Mouse (Mus musculus): ENCODE measurements at regions not wholly inside any gene's neighbourhood (a gene's known extent, or its start where the extent isn't known, plus 50 kb on each side); places are given as distances from the start of the nearest gene placed in this dataset.

DNA sequence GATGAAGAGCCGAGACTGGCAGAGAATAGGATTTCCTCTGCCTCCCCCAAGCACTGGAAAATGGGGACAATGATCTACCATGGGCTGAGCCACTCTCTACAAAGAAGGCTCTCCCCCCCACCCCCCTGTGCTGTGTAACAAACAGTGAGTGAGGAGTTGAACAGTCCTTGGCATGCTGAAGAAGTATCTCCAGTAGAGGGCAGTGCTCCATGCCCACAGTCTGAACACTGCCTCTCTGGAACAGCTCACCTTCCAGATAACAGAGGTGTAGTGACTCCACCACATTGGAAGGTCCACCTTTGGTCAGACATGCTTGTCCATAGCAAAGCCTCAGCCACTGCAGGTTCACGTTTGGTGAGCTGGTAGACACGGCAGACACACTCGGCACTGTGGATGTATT is 85.2 kb upstream of the Bach2 start:
- DNase-seq (ENCODE audit: low read depth) = peak; percentile 81

DNA sequence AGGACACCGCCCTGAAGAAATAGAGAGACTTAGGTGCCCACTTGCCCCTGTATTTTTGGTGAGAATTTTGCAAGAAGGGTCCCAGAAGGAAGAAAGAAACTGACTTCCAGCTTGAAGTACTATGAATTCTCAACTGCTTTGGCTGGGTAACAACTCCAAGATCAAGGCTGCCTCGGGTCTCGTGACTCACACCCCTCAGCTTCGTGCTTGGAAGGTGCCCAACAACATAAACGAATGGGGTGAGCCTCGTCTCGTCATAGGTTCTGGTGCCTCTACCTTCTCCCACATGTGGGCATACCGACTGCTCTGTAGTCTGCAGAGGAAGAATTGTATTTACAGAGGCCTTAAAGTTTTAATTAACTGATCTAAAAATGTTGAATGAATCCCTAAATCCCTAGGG is 81.6 kb upstream of the Bach2 start:
- DNase-seq (ENCODE audit: low read depth) = no peak

DNA sequence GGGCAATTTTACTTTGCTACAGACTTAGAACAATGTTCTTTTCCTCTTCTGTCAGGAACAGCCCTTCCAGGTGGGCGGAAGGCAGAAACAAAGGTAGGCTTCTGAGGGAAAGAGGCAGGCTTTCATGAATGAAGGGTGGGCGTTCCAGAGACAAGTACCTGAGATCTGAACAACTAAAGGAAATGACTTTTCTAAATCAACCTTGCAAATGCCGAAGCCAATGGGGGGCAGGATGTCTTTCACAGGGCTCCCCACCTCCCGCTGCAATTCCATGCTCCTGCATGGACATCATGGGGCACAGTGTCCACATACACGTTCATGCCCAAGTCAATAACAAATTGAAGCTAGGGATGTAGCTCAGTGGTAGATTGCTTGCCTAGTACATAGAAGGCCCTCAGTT is 80.2 kb upstream of the Bach2 start:
- no peak for DNase-seq (ENCODE audit: low read depth)

DNA sequence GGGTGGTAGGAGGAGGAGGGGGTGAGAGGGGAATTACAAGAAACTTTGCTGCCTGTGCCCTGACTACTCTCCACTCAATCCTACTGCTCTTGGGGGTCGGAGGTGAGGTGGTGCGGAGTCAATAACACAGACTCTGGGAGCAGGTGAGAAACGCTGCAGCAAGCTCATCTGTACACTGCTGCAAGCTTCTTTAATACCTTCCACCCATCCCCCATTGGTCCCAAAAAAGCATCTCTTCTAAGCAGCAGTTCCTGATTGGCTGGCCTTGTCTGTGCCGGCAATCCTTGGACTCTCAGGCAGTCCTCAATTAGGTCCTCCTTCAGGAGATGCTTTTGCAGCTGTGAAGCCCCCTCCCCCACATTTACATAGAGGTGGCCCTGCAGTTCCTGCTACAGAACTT is 79.7 kb upstream of the Bach2 start:
- no peak for DNase-seq (ENCODE audit: low read depth)

DNA sequence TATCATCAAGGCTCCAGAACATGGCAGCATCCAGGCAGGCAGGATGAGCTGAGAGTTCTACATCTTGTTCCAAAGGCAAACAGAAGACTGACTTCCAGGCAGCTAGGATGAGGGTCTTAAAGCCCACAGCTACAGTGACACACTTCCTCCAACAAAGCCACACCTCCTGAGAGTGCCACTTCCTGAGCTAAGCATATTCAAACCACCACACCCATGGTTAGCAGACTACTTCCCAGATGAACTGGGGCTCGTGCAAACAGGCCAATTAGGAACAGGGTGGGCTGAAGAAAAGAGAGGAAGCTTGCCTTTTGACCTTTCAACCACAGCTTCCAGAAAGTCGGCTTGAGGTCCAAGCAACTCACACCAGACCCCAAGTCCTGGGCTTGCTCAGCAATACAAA is 77.8 kb upstream of the Bach2 start:
- DNase-seq (ENCODE audit: low read depth) = peak; percentile 66

DNA sequence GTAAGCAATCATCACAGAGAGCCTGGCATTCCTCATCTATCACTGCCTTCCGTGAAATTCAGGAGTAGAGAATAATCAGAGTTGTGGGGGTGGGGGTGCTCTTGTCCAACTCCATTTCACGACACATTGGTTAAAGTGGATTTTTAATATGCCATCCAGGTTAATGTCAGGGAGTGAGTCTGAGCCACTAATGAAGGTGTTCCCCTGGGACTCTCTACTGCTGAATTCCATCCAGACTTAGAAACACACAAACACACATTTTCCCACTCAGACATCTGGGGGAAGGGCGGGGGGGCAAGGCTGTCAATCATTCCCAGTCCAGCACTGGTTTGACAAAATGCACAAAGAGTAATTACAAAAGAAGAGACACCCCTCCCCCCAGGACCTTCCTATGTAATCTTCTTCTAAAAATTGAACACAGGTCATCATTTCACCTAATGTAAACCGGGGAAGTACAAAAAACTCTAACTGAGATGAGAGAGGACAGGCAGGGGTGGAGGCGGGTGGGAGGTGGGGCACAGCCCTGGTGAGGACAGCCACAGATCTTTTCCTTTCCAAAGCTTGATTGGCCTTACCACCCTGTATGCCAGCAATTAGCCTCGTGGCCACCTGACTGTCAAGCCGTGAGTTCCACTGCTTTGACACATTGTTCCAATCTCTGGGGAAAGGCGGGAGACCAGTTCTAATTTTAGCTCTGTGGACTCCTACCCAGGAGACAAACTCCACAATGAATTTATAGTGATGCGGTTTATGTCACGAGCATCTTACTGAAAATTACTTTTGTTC is 76.5 kb upstream of the Bach2 start:
- no peak for DNase-seq (ENCODE audit: low read depth)

DNA sequence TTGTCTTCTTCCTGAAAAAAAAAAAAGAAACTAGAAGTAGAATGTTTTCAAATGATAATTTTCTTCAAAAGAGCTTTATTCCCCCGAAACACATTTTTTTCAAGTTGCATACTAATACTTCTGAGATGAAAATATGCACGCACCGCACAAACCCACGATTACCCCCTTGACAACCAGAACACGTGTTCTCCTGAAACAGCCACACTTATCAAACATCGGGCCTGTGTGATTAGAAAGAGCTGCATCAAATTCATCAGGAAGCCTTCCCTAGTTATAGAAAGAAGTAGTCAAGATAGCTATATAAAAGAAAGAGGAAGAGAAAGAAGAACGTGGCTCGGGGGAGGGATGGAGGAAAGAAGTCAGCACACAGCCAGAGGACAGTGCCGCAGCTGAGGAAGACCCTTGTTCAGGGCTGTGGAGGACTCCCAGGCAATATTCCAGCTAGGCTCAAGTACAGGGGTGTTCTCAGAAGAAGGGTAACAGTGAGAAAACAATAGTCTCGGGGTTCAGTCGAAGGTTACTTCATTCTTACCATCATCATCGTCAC is 75.8 kb upstream of the Bach2 start:
- DNase-seq (ENCODE audit: low read depth) = no peak

DNA sequence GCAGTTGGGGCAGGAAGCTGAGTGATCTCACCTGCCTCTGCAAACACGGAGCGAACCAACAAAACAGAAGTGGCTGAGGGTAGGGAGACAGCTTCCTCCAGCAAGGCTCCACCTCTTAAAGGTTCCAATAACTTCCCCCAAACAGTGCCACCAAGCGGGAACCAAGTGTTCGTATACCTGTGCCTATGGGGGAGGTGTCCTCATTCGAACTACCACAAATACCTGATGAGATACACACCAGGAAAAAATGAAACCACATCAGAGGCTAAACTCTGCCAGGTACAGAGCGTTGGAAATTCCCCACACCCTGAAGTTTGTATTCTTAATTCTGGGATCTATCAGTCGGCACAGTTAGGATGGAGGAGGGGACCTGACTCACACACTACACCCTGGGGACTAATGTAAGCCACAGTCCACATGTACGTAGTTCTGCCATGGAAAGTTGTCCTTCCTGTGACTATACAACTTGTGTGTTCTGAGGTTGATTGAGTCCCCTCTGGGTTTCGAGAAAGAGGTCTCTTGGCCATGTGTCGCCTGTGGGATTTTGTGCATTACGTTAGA is 74.4 kb upstream of the Bach2 start:
- peak; percentile 87 for DNase-seq (ENCODE audit: low read depth)

DNA sequence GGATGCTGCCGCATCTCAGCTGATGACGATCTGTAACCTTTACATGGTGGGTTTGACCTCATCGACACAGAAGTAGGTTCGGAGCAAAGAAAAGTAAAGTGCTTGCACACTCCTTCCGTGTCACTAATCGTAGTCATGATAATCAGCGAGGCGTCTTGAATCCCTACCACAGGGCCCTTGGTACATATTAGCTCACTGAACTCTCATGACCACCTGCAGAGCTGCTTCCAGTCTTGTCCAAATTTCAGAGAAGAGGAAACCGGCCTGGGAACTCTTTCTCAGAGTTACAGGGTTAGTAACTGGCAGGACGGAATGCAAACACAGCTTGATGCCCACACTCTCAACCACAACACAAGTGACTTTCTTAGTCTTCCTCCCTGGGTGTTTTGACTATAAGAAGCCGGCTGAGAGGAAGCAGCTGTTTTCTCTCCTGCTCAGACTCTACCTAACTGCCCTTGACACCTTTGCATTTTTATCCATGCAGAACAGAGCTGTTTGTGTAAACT is 73.8 kb upstream of the Bach2 start:
- DNase-seq (ENCODE audit: low read depth) = peak; percentile 84

DNA sequence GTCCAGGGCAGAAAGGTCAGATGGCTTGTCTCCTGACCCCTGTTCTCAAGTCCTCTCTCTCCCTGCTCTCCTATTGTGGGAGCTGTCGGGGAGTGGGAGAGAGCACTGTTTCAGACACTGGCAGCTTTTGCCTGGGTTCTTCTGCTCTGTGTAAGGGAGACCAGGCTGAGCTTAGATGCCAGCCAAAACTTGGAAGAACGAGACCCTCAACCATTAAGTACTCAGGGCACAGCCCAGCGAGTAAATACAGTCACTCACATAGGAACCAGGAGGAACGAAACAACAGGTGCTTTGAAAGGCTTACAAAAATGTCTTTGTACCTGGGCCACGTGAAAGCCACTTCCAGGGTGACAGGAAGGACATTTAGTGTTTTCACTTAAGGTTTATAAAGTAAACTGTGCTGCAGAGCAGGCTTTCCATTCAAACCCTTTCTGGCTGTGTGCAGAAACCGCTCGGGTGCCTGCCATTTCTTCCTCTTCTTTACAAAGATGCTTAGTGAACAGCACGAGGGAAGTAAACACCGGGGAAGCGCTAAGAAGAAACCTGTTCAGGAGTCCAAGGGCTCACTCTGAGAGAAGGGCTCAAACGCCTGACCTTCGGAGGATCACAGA is 72.6 kb upstream of the Bach2 start:
- peak; percentile 52 for DNase-seq (ENCODE audit: low read depth)

DNA sequence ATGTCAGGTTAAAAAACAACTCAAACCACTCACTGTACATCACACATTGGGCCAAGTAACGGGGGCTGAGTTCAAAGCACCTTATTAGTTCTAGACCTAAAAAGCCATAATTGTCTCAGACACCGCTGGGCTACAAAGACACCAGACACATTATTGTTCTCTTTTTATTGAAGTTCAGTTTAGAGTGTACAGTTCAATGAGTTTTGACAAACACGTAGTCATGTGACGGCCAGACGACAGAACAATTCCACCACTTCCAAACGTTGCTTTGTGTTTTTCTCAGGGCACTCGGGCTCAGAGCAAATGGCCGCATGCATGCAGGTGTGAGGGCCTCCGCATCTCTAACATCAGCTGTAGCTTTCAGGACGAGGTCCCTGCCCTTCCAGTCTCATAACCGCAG is 71.5 kb upstream of the Bach2 start:
- DNase-seq (ENCODE audit: low read depth) = no peak

DNA sequence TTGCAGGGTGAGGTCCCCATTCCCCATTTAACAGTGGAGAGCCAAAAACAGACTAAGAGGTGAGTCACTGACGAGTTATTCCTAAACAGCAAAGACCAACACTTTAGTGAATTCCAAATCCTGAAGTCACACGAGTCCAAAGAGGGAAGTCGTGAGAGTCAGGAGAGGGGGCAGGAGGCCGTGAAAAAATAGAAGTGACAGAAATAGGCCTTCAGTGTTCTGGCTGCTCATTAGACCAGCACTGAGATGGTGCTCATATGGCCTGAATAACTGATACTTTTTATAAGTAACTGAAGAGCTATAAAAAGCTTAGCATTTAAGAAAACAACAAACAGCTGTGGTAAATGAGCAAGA is 68.5 kb upstream of the Bach2 start:
- DNase-seq (ENCODE audit: low read depth) = no peak

DNA sequence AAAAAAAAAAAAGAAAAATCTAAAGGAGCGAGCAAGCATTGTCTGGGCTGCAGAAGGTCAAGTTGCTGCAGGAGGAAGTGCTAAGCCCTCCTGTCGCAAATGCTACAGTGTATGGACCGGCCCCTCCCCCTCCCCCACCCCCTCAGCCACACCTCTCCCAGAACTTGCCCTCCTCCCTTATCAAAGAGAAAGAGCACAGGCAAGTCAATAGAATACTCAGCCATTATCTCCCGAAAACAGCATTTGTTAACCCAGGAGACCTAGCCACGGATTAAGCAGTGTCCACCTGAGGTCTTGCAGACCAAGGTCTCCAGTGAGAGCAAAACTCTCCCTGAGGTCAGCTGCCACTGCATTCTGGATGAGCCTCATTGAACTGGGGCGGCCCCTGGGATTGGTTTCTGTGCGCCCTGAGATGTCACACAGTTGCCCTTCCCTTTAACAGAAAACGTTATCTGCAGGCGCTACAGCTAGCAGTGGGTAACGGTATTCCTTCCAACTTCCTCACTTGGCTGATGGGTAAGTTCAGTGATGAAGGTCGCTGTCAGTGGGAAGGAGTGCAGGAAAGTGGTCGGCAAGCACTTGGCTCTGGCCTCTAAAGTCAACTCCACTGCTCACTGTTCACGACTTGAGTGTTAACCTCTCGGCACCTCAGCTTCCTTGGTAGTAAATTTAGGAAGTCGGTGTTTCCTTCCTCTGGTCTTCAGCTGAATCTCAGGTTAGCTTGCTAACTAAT is 68.0 kb upstream of the Bach2 start:
- DNase-seq (ENCODE audit: low read depth) = peak; percentile 18

DNA sequence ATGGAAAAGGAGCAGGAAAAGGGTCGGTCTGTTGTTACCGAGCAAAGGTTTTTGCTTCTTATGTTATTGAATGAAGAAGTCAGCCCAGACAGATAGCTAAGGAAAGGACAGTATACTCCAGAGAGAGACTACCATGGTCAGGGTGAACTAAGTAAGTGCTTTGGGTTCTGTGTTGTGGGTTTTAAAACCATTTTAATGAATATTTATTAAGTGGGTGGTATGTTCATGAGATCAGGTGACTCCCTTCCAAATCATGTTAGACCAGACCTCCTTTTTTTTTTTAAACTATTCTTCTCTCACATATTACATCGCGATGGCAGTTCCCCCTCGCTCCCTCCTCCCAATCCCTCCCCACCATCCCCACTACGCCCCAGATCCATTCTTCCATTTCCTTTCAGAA is 67.3 kb upstream of the Bach2 start:
- DNase-seq (ENCODE audit: low read depth) = no peak

DNA sequence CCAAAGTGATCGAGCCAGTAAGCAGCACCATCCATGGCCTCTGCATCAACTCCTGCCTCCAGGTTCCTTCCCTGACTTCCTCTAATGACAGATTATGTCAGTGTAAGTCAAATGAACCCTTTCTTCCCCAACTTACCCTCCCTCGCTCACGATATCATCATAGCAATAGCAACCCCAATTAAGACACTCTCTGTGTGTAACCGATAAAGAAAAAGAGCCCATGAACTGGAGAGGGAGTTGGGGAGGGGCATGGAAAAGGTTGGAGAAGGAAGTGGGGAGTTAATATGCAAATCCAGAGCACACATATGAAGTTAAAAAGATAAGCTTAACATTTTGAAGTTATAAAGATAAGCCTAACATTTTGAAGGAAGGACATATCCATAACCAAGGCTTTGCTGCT is 65.6 kb upstream of the Bach2 start:
- no peak for DNase-seq (ENCODE audit: low read depth)

DNA sequence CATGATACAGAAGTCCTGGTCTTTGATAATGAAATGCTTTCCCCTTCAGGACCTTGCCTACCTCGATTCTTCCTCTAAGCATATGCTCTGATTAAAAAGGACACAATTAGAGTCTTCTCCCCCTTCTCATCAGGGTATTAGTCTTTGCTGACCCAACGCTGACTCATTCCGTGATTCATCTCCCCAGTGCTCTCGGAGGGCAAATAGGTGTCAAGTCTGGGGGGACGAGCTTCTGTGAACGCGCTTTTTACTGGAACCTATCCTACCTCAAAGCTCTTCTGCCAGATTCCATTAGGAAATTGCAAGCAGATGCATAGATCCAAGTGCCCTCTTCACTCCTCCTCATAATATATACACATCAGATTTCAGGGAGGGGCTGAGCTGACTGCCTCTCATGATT is 63.8 kb upstream of the Bach2 start:
- DNase-seq (ENCODE audit: low read depth) = no peak

DNA sequence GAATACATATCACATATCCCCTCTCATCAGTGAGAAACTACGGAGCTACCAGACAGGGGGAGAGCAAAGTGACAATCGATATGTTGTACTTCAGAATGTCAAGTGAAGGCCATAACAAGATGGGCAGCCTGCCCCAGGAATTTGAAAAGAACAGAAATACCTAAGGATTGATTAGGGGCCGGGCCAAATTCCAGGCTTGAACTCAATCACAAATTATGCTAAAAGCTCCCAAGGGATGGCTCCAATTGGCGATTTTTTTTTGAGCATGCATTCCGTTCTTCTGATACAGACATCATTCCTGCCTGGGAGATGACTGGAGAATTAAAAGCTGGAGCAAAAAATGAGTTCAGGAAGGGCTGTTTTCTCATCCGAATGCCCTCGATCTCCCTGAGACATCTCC is 63.4 kb upstream of the Bach2 start:
- no peak for DNase-seq (ENCODE audit: low read depth)

DNA sequence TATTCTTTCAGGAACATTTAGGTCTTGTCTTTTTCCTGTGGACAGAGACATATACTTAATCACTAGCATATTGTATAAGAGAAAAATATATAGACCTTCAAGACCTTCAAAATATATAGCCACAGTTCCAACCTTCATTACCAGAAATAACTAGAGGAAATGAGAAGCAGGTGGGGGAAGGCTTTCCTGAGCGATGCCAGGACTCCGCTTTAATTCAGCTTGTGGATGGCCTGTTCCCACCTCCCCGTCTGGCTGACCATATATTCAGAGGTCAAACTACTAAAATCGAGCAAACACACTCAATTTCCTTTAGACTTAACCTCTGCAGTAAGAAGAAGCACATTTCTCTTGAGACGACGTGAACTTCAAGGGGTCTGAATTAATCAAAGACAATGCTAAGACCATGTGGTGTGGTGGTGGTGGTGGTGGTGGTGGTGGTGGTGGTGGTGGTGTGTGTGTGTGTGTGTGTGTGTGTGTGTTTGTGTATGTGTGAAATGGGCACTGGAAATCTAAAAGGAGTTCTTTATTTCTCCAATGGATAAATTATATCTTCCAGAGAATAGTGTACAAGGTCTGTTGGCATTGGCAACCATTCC is 62.7 kb upstream of the Bach2 start:
- no peak for DNase-seq (ENCODE audit: low read depth)

DNA sequence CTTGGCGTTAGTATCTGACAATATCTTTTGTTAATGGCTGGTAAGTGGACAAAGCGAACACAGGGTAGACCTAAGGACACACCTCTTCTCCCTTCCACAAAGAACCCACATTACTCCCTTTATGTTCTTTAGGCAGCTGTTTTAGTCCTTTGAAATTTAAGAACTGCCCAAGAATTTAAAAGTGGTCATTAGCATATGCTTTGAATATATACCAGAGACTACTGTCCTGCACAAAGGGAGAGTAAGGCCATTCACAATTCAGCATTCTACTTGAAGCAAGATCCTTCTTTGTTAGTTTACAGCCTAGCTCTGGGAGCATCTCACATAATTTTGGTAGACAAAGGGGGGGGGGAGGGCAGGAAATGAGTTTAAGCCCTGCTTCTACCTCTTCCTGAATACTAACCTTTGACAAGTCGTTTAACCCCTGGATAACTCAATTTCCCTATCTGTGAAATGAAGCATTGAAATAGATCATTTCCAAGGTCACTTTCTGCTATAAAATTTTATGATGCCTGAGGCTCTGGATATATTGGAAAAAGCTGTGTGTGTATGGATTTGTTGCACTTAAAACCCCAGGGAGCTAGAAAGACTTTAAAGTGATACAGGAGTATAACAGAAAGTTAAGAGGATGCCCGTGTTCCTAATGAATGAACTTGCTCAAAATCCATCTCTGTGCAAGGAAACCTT is 62.0 kb upstream of the Bach2 start:
- peak; percentile 19 for DNase-seq (ENCODE audit: low read depth)

DNA sequence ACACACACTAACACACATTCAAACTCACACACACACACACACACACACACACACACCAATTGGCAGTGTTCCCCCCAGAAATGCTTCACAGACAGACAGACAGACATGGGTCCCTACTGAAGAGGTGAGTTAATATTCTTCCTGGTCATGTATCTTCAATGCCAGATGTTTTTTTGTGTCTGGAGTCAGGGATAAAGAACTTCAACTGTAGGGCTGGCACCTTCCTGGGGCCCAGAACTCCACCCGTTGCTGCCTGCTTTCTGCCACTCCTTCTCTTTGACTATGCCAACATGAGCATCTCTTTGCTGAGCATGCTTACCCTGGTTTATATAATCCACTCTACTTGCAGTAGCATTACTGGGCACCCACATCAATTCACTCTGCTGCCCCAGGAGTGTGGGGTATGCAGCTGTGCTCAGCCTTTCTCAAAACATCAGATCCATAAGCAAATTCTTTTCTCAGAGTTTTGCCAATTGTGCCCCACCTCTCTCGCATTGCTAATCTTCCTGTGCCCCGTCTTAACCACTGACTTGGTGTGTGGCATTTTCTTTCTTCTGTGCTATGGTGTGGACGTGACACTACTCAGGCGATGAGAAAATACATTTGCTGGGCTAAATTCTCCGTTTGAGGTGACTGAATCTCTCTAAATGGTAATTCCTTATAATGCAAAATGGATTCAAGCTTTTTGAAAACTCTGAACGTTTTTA is 60.5 kb upstream of the Bach2 start:
- no peak for DNase-seq (ENCODE audit: low read depth)

DNA sequence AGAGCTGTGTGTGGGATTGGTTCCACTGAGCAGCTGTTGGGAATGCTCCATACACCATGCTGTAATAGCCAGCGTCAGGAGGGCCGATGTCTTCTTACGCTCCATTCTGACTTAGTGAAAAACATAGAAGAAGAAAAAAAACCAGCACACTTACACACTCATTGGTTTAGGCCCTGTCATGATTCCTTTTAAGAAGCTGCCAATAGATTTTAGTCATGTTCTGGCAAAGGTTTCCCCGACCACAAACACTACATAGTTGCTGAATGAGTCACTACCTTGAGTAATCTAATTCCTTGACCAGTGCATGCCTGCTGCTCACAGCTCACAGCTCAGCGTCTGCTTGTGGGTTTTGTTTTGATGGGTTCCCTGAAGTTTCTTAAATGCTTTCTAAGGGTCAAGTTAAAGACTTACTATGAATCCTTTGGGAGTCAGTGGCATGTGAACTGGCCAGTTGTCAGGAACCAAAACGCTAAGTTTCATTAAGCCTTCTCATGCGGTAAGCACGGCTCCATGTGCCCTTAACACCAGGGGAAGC is 58.8 kb upstream of the Bach2 start:
- peak; percentile 78 for DNase-seq (ENCODE audit: low read depth)

Measured in induced T-regulatory cell, adult 2 months (primary cell).